Mouse (Mus musculus): Measurements from ENCODE around the gene Sord. TPM values are rescaled to one million over a fixed set of nuclear protein-coding genes. Genes with fewer than 3 reads are reported as not detected.

The Sord gene
- polyA plus RNA-seq, 1 experiment = 71.5 TPM

- TF ChIP-seq CTCF (IDR thresholded peaks at IDR 0.05; ENCODE audit: extremely low read depth, insufficient read length, insufficient replicate concordance, low read depth, low read length) (no peak), POLR2A (IDR thresholded peaks at IDR 0.05; ENCODE audit: low read depth, low read length) (no peak)
- Histone ChIP-seq H3K36me3 (ENCODE audit: control insufficient read depth, insufficient read depth, low read length) (no peaks in the 10 kb centered on the region), H3K4me3 (ENCODE audit: low read depth, low read length) (no peak overlapping the region), H3K27ac (ENCODE audit: insufficient read depth, low read depth, low read length) (no peak overlapping the region), H3K4me1 (ENCODE audit: control insufficient read depth, insufficient read depth, insufficient read length, low read length) (peaks cover 18% of the 10 kb centered on the region; the same call in 1 of the 2 replicates), H3K27me3 (ENCODE audit: control insufficient read depth, insufficient read depth, low read length) (no peaks in the 10 kb centered on the region)
- WGBS = 70% methylated on average over 2 of the region's 2 CpGs
Measured at GRCm38 (mm10) chr2:122237891-122238470, 3.4 kb downstream of the Sord start.

- H3K36me3 ChIP-seq (ENCODE audit: control insufficient read depth, insufficient read depth, low read length) = peaks cover 6% of the 10 kb centered on the region
- no peaks in the 10 kb centered on the region for H3K27me3 ChIP-seq (ENCODE audit: control insufficient read depth, insufficient read depth, low read length)
- TF ChIP-seq CTCF (IDR thresholded peaks at IDR 0.05; ENCODE audit: extremely low read depth, insufficient read length, insufficient replicate concordance, low read depth, low read length) (no peak), POLR2A (IDR thresholded peaks at IDR 0.05; ENCODE audit: low read depth, low read length) (no peak)
- no peak overlapping the region for H3K4me3 ChIP-seq (ENCODE audit: low read depth, low read length)
- H3K4me1 ChIP-seq (ENCODE audit: control insufficient read depth, insufficient read depth, insufficient read length, low read length) = peaks cover 28% of the 10 kb centered on the region; the same call in 1 of the 2 replicates
- peak overlapping the region; percentile 83 for H3K27ac ChIP-seq (ENCODE audit: insufficient read depth, low read depth, low read length)
Measured at GRCm38 (mm10) chr2:122240735-122241134, 6.2 kb downstream of the Sord start.

DNA sequence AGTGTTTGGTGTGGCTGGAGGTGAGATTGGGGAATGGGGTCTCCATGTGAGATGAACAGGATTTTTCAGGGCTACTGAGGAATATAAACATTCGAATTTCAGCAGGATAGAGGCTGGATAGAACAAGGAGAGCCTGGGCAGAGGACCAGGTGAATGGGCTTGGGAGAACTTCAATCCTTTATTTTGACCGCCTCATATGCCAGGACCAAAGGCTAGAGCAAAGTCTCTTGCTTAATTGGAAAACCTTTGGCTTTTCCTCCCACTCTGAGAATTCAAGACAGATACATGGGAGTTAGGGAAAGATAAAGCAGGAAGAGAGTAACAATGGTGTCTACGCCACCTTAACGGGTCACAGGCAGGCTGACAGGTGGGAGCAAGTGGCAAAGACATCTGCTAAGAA is 6.7 kb downstream of the Sord start:
- peaks cover 9% of the 10 kb centered on the region for H3K36me3 ChIP-seq (ENCODE audit: control insufficient read depth, insufficient read depth, low read length)
- 31% methylated on average over 4 of the region's 4 CpGs for WGBS
- H3K4me1 ChIP-seq (ENCODE audit: control insufficient read depth, insufficient read depth, insufficient read length, low read length) = peaks cover 26% of the 10 kb centered on the region; the same call in 1 of the 2 replicates
- no peaks in the 10 kb centered on the region for H3K27me3 ChIP-seq (ENCODE audit: control insufficient read depth, insufficient read depth, low read length)
- TF ChIP-seq CTCF (IDR thresholded peaks at IDR 0.05; ENCODE audit: extremely low read depth, insufficient read length, insufficient replicate concordance, low read depth, low read length) (no peak), POLR2A (IDR thresholded peaks at IDR 0.05; ENCODE audit: low read depth, low read length) (no peak)
- no peak overlapping the region for H3K4me3 ChIP-seq (ENCODE audit: low read depth, low read length)
- H3K27ac ChIP-seq (ENCODE audit: insufficient read depth, low read depth, low read length) = peak overlapping the region; percentile 83

- H3K4me1 ChIP-seq (ENCODE audit: control insufficient read depth, insufficient read depth, insufficient read length, low read length) = peaks cover 25% of the 10 kb centered on the region; the same call in 1 of the 2 replicates
- no peaks in the 10 kb centered on the region for H3K27me3 ChIP-seq (ENCODE audit: control insufficient read depth, insufficient read depth, low read length)
- WGBS = 18% methylated on average over 6 of the region's 6 CpGs
- peaks cover 14% of the 10 kb centered on the region for H3K36me3 ChIP-seq (ENCODE audit: control insufficient read depth, insufficient read depth, low read length)
- no peak for TF ChIP-seq POLR2A (IDR thresholded peaks at IDR 0.05; ENCODE audit: low read depth, low read length)
- TF ChIP-seq CTCF (IDR thresholded peaks at IDR 0.05; ENCODE audit: extremely low read depth, insufficient read length, insufficient replicate concordance, low read depth, low read length) = no peak
- H3K4me3 ChIP-seq (ENCODE audit: low read depth, low read length) = no peak overlapping the region
- H3K27ac ChIP-seq (ENCODE audit: insufficient read depth, low read depth, low read length) = peak overlapping the region; percentile 83
Measured at GRCm38 (mm10) chr2:122241935-122242334, 7.4 kb downstream of the Sord start.

DNA sequence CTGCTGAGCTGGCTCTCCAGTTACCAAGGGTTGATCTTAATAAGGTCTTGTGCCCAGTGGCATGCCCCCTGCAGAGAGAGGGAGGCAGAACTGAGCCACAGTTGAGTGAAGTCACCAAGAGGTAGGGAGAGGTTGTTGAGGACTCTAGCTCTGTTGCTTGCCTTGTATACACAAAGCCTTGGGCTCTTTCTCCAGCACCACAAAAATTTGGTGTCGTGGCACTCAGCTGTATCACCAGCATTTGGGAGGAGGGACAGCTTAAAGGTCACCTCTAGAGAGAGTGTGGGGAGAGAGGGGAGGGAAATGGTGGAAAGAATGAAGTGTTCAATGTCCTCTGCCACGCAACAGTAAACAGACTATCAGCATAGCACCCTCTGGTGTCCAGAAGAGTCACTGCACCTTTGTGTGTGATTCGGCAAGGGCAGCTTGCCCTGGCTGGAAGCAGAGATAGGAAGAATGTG is 9.2 kb downstream of the Sord start:
- H3K4me3 ChIP-seq (ENCODE audit: low read depth, low read length) = no peak overlapping the region
- H3K4me1 ChIP-seq (ENCODE audit: control insufficient read depth, insufficient read depth, insufficient read length, low read length) = peaks cover 25% of the 10 kb centered on the region; the same call in 1 of the 2 replicates
- WGBS = under 1% methylated on average over 3 of the region's 3 CpGs
- no peaks in the 10 kb centered on the region for H3K27me3 ChIP-seq (ENCODE audit: control insufficient read depth, insufficient read depth, low read length)
- TF ChIP-seq CTCF (IDR thresholded peaks at IDR 0.05; ENCODE audit: extremely low read depth, insufficient read length, insufficient replicate concordance, low read depth, low read length) = peak; percentile 84; the same call in 1 of the 2 replicates
- no peak for TF ChIP-seq POLR2A (IDR thresholded peaks at IDR 0.05; ENCODE audit: low read depth, low read length)
- peak overlapping the region; percentile 41 for H3K27ac ChIP-seq (ENCODE audit: insufficient read depth, low read depth, low read length)
- peaks cover 27% of the 10 kb centered on the region for H3K36me3 ChIP-seq (ENCODE audit: control insufficient read depth, insufficient read depth, low read length)

DNA sequence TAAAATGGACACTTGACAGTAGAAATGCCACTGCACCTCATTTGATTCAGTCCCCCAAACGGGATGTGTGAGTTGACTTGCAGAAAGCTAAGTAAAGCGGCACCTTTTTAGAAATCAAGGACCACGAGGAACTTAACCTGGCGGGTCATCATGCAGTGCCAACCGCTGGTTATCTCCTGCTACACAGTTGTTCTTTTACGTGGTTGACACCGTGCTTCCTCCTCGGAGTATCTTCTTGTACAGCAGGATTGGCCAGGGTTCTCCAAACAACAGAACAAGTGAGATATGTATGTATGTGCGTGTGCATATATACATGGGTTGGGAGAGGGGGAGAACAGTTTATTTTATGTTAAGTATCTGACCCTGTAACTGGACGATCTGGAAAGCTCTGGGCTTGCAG is 13.2 kb downstream of the Sord start:
- TF ChIP-seq POLR2A (IDR thresholded peaks at IDR 0.05; ENCODE audit: low read depth, low read length) (no peak), CTCF (IDR thresholded peaks at IDR 0.05; ENCODE audit: extremely low read depth, insufficient read length, insufficient replicate concordance, low read depth, low read length) (no peak)
- Histone ChIP-seq H3K27me3 (ENCODE audit: control insufficient read depth, insufficient read depth, low read length) (no peaks in the 10 kb centered on the region), H3K36me3 (ENCODE audit: control insufficient read depth, insufficient read depth, low read length) (peaks cover 51% of the 10 kb centered on the region), H3K4me1 (ENCODE audit: control insufficient read depth, insufficient read depth, insufficient read length, low read length) (peaks cover 12% of the 10 kb centered on the region), H3K4me3 (ENCODE audit: low read depth, low read length) (no peak overlapping the region), H3K27ac (ENCODE audit: insufficient read depth, low read depth, low read length) (no peak overlapping the region)
- 86% methylated on average over 10 of the region's 10 CpGs for WGBS

DNA sequence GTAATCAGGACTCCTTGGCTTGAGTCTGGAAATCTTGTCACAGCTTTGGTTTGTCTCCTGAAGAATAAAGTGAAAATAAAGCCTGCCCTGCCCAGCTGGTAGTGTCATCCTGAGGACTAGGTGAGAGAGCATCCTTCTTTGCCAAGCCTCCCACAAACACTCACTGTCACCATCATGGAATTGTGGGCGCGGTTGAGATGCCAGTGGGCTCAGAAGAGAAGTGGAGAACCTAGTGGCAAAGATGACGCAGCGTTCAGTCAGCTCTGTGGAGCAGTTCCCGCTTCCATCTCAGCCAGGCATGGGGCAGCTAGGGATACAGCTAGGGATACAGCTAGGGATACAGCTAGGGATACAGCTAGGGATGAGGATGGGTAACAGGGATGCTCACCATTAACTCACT is 21.4 kb downstream of the Sord start:
- Histone ChIP-seq H3K27ac (ENCODE audit: insufficient read depth, low read depth, low read length) (no peak overlapping the region), H3K4me3 (ENCODE audit: low read depth, low read length) (no peak overlapping the region), H3K36me3 (ENCODE audit: control insufficient read depth, insufficient read depth, low read length) (peaks cover 41% of the 10 kb centered on the region), H3K27me3 (ENCODE audit: control insufficient read depth, insufficient read depth, low read length) (no peaks in the 10 kb centered on the region), H3K4me1 (ENCODE audit: control insufficient read depth, insufficient read depth, insufficient read length, low read length) (peaks cover 8% of the 10 kb centered on the region)
- TF ChIP-seq CTCF (IDR thresholded peaks at IDR 0.05; ENCODE audit: extremely low read depth, insufficient read length, insufficient replicate concordance, low read depth, low read length) (no peak), POLR2A (IDR thresholded peaks at IDR 0.05; ENCODE audit: low read depth, low read length) (no peak)
- WGBS = 96% methylated on average over 5 of the region's 5 CpGs

Measured in small intestine, adult 2 months (tissue).